Mouse (Mus musculus) natural killer cell, adult 2 months (primary cell): ENCODE results near the gene Tas1r1.
A peak's percentile ranks its signal among the peaks of the same experiment; 100 is the strongest.

Experiments
- DNase-seq, 2 experiments: peaks; one replicate each; pipeline ENCODE4 v3.0.0; 2022; ENCODE audit warnings: low spot score in 2 of 2

Gene Tas1r1

GRCm38 (mm10) chr4:152038225-152038984 is at the start of gene Tas1r1:
Tas1r1 (minus strand) TSS chr4:152038568.
- no peak for DNase-seq

GRCm38 (mm10) chr4:152088133-152088532 is 49.8 kb upstream of the Tas1r1 start:
- DNase-seq, result no peak

- DNase-seq, result no peak
Observed at GRCm38 (mm10) chr4:152087211-152088081, 49.1 kb upstream of the Tas1r1 start.

GRCm38 (mm10) chr4:152086505-152087210 is 48.3 kb upstream of the Tas1r1 start:
- peak; percentile 14 to 24 for DNase-seq

- DNase-seq, result no peak
Observed at GRCm38 (mm10) chr4:152084616-152085015, 46.2 kb upstream of the Tas1r1 start.

GRCm38 (mm10) chr4:152083611-152084220 is 45.3 kb upstream of the Tas1r1 start:
- DNase-seq, result no peak

GRCm38 (mm10) chr4:152079931-152080330 is 41.6 kb upstream of the Tas1r1 start:
- DNase-seq, result no peak

GRCm38 (mm10) chr4:152079261-152079660 is 40.9 kb upstream of the Tas1r1 start:
- DNase-seq, result no peak

- DNase-seq, result no peak
Observed at GRCm38 (mm10) chr4:152078105-152078530, 39.8 kb upstream of the Tas1r1 start.

- DNase-seq, result no peak
Observed at GRCm38 (mm10) chr4:152077191-152077590, 38.8 kb upstream of the Tas1r1 start.

GRCm38 (mm10) chr4:152074548-152074947 is 36.2 kb upstream of the Tas1r1 start:
- no peak for DNase-seq

- no peak for DNase-seq
Observed at GRCm38 (mm10) chr4:152073715-152074114, 35.3 kb upstream of the Tas1r1 start.

- no peak for DNase-seq
Observed at GRCm38 (mm10) chr4:152072655-152073054, 34.3 kb upstream of the Tas1r1 start.

GRCm38 (mm10) chr4:152072121-152072601 is 33.8 kb upstream of the Tas1r1 start, which contains the start of gene Plekhg5:
Plekhg5 (plus strand) TSS chr4:152072498.
- DNase-seq, result no peak

- DNase-seq, result no peak
Observed at GRCm38 (mm10) chr4:152070494-152071396, 32.4 kb upstream of the Tas1r1 start.

GRCm38 (mm10) chr4:152069245-152069644 is 30.9 kb upstream of the Tas1r1 start:
- DNase-seq, result no peak

- no peak for DNase-seq
Observed at GRCm38 (mm10) chr4:152068166-152068724, 29.9 kb upstream of the Tas1r1 start.

GRCm38 (mm10) chr4:152067280-152067679 is 28.9 kb upstream of the Tas1r1 start:
- DNase-seq, result no peak

- no peak for DNase-seq
Observed at GRCm38 (mm10) chr4:152062390-152063110, 24.2 kb upstream of the Tas1r1 start.
